Mouse (Mus musculus): Measurements from ENCODE around the gene Ebf1.
A peak's percentile ranks its signal among the peaks of the same experiment; 100 is the strongest.

The Ebf1 gene

GRCm38 (mm10) chr11:44705811-44706210 is 88.7 kb downstream of the Ebf1 start:
- DNase-seq: no peak

DNA sequence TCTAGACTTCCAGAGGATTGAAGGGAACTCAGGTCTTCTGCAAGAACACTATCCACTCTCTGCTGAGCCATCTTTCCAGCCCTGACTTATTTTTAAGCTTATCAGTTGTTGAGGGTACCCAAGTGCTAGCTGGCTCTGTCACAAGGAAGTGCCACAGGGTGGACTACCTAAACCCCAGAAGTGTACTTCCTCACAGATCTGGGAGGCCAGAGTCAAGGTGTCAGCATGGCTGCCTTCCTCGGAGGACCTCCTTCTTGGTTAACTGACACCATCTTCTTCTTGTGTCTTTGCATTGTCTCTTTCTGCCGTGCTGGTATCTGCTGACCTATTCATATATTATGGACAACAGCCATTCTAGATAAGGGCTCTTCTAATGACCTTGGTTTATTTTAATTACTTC is 89.3 kb downstream of the Ebf1 start:
- DNase-seq: no peak

GRCm38 (mm10) chr11:44707381-44708289 is 90.5 kb downstream of the Ebf1 start:
- DNase-seq: no peak

- no peak for DNase-seq
These were observed 91.2 kb downstream of the Ebf1 start for GRCm38 (mm10) chr11:44708290-44708685.

DNA sequence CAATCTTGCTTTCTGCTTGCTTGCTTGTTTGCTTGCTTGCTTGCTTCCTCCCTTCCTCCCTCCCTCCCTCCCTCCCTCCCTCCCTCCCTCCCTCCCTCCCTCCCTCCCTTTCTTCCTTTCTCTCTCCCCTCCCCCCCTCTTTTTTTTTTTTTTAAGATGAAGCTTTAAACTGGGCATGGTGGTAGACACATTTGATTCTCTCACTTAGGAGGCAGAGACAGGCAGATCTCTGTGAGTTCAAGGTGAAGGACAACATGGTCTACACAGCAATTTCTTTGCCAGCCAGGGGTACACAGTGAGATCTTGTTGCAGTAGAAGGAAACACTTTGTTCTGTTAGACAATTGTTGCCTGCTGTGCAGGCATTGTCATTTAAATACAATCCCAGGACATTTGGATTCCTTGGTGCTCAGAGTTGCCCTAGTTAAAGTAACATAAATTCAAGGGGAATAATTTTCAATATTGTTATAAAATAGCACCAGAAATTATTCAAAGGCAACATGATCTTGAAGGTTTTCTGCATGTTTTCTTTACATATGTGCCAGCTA is 92.0 kb downstream of the Ebf1 start:
- no peak for DNase-seq

GRCm38 (mm10) chr11:44709869-44710460 is 92.8 kb downstream of the Ebf1 start:
- no peak for DNase-seq

GRCm38 (mm10) chr11:44710861-44711260 is 93.7 kb downstream of the Ebf1 start:
- no peak for DNase-seq

- DNase-seq: no peak
These were observed 97.1 kb downstream of the Ebf1 start for GRCm38 (mm10) chr11:44714188-44714587.

GRCm38 (mm10) chr11:44715776-44716175 is 98.7 kb downstream of the Ebf1 start:
- no peak for DNase-seq

DNA sequence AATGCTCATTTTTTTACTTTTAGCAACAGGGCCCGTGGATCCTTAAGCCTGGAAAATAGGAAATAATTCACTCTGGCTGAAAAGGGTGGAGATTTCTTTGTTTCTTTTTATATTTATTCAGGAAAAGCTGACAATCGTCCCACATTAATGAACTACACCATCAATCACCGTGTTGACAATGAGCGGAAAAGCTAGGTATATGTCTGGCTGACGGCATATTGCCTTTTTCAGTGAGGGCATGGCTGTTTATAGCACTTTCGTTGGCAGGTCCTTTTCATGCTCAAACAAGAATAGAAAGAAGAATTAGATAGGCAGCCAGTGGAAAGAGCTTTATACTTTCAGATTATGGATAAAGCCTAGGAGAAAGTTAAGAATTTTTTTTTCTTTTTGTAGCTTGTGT is 99.8 kb downstream of the Ebf1 start:
- DNase-seq: no peak

DNA sequence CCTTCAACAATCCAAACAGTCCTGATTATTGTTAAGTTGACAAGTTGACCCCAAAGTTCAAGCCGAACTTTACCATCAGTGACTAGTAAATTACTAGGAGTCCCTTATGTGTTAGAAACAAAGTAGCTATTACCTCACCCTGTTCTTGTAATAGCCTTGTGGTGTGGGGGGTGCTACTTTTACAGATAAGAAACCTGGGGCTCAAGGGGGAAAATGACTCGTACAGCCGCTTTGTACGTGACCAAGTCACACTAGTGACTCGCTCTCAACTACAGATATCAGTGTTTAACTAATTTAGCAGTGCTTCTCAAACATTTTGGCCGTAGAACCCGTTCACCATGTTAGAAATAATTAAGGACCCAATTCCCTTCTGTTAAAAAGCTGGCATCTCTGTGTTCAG is 100.5 kb downstream of the Ebf1 start:
- DNase-seq: no peak

- DNase-seq: no peak
These were observed 104.9 kb downstream of the Ebf1 start for GRCm38 (mm10) chr11:44721976-44722375.

- no peak for DNase-seq
These were observed 106.9 kb downstream of the Ebf1 start for GRCm38 (mm10) chr11:44723950-44724502.

- no peak for DNase-seq
These were observed 108.6 kb downstream of the Ebf1 start for GRCm38 (mm10) chr11:44725732-44726131.

DNA sequence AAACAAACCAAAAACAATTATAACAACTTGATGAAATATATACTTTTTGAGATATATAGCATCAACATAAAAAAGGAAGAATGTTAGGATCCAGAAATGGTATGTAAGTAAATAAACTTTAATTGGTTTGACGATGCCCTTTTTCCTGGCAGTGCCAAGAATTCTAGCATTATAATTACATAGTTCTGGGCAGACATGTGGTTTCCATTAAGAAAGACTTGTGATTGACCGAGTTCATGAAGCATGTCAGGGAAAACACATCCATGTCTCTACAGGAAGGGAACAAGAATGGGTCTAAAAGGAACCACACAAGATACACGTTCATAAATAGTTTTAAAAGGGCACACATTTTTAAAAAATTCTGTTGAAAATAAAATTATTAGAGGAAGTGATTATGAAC is 110.3 kb downstream of the Ebf1 start:
- DNase-seq: no peak

GRCm38 (mm10) chr11:44727821-44728220 is 110.7 kb downstream of the Ebf1 start:
- no peak for DNase-seq

- no peak for DNase-seq
These were observed 111.2 kb downstream of the Ebf1 start for GRCm38 (mm10) chr11:44728271-44728670.

- DNase-seq: no peak
These were observed 112.8 kb downstream of the Ebf1 start for GRCm38 (mm10) chr11:44729931-44730330.

GRCm38 (mm10) chr11:44731763-44732162 is 114.6 kb downstream of the Ebf1 start:
- no peak for DNase-seq

GRCm38 (mm10) chr11:44733276-44733675 is 116.2 kb downstream of the Ebf1 start:
- no peak for DNase-seq

DNA sequence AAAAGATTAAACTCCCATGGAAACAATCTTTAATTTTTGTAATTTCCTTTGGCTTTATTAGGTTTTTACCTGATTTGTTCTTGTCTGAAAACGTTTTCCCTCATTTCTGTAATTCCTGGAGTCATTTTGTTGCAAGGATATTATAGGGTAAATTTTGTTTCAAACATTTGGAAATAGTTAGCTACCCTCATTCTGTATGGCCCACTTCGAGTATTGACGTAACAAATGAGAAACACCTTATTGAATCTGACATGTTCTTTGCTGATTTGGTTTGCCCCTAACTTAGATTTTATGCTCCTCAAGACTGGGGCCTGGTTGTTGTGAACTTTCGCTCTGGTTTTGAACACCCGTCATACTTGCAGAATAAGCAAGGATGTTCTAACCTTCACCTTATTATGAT is 120.9 kb downstream of the Ebf1 start:
- DNase-seq: no peak

GRCm38 (mm10) chr11:44738820-44739219 is 121.7 kb downstream of the Ebf1 start:
- peak; percentile 22 for DNase-seq

DNA sequence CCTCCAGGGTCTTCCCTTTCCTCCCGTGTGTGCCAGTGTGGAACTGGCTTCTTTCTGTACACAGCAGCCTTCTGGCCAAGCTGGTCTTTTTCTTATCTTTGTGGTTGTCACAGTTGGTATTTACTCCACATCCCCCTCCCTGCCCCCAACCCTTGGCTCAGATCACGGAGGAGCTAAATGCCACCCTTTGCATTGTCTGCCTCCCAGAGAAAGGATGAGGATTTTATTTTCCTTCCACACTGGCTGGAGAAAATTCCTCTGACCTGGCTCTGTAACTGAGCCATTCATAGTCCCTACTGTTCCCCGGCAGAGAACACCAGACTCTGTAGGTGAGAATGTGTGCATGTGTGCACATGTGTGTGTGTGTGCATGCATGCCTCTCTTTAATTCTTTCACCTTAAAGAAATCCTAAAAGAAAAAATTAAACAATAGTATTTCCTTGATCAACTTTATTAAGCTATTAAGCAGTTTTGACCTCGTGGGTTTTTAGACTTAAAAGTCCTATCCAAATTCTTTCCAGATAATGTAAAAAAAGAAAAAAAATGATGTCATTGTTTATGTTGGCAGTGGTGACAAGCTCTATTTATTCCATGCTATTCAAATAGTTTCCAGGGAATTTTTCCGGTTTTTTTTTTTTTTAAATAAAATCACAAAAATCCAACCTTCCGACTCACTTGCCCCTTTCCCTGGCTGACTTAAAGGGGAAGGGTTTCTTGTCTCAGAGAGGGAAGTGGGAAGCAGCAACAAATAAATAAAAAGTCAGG is 123.3 kb downstream of the Ebf1 start:
- no peak for DNase-seq
